Mouse (Mus musculus): ENCODE results near the gene Il2rb. TPM values are rescaled to one million over a fixed set of nuclear protein-coding genes. Genes with fewer than 3 reads are reported as not detected.
A peak's percentile ranks its signal among the peaks of the same experiment; 100 is the strongest.

Il2rb gene
- polyA plus RNA-seq, 1 experiment from 2014 or later: 0.30 TPM

GRCm38 (mm10) chr15:78483311-78483710 is 11.8 kb downstream of the Il2rb start:
- Histone ChIP-seq H3K4me1 (replicated peaks; ENCODE audit: control insufficient read depth, insufficient read depth) (no peaks in the 10 kb centered on the region), H3K4me2 (replicated peaks; ENCODE audit: low read depth) (no peak overlapping the region), H3K4me3 (ENCODE audit: low read depth, low read length) (no peak overlapping the region), H3K9me3 (ENCODE audit: control insufficient read depth, low read length) (no peaks in the 10 kb centered on the region), H3K27me3 (ENCODE audit: control insufficient read depth, insufficient read depth, low read length) (no peaks in the 10 kb centered on the region), H3K9ac (ENCODE audit: low read length) (no peak overlapping the region), H3K36me3 (ENCODE audit: control insufficient read depth, insufficient read depth, low read length) (no peaks in the 10 kb centered on the region), H3K27ac (replicated peaks) (no peak overlapping the region)
- DNase-seq (ENCODE audit: low spot score) (no peak), ATAC-seq (ENCODE audit: low FRiP score, low TSS enrichment) (no peak)
- TF ChIP-seq CTCF (IDR thresholded peaks at IDR 0.05; ENCODE audit: low read depth) (no peak), EP300 (optimal IDR thresholded peaks at IDR 0.05) (no peak)
- WGBS: 74% methylated on average over 4 of the region's 4 CpGs

- no peak overlapping the region for H3K27ac ChIP-seq (replicated peaks)
- ATAC-seq (ENCODE audit: low FRiP score, low TSS enrichment) (no peak), DNase-seq (ENCODE audit: low spot score) (no peak)
- TF ChIP-seq CTCF (IDR thresholded peaks at IDR 0.05; ENCODE audit: low read depth) (no peak), EP300 (optimal IDR thresholded peaks at IDR 0.05) (no peak)
- H3K9me3 ChIP-seq (ENCODE audit: control insufficient read depth, low read length): no peaks in the 10 kb centered on the region
- H3K4me2 ChIP-seq (replicated peaks; ENCODE audit: low read depth): no peak overlapping the region
- H3K4me1 ChIP-seq (replicated peaks; ENCODE audit: control insufficient read depth, insufficient read depth): no peaks in the 10 kb centered on the region
- H3K36me3 ChIP-seq (ENCODE audit: control insufficient read depth, insufficient read depth, low read length): no peaks in the 10 kb centered on the region
- H3K4me3 ChIP-seq (ENCODE audit: low read depth, low read length): no peak overlapping the region
- WGBS: 52% methylated on average over 3 of the region's 3 CpGs
- H3K9ac ChIP-seq (ENCODE audit: low read length): no peak overlapping the region
- no peaks in the 10 kb centered on the region for H3K27me3 ChIP-seq (ENCODE audit: control insufficient read depth, insufficient read depth, low read length)
Observed at GRCm38 (mm10) chr15:78482518-78482917, 12.6 kb downstream of the Il2rb start.

GRCm38 (mm10) chr15:78481448-78482000 is 13.5 kb downstream of the Il2rb start:
- WGBS: 58% methylated on average over 9 of the region's 9 CpGs
- H3K27me3 ChIP-seq (ENCODE audit: control insufficient read depth, insufficient read depth, low read length): no peaks in the 10 kb centered on the region
- H3K27ac ChIP-seq (replicated peaks): no peak overlapping the region
- H3K4me2 ChIP-seq (replicated peaks; ENCODE audit: low read depth): no peak overlapping the region
- no peak overlapping the region for H3K9ac ChIP-seq (ENCODE audit: low read length)
- H3K36me3 ChIP-seq (ENCODE audit: control insufficient read depth, insufficient read depth, low read length): no peaks in the 10 kb centered on the region
- H3K9me3 ChIP-seq (ENCODE audit: control insufficient read depth, low read length): no peaks in the 10 kb centered on the region
- ATAC-seq (ENCODE audit: low FRiP score, low TSS enrichment) (peak; percentile 14; the same call in 1 of the 2 replicates), DNase-seq (ENCODE audit: low spot score) (no peak)
- H3K4me3 ChIP-seq (ENCODE audit: low read depth, low read length): no peak overlapping the region
- H3K4me1 ChIP-seq (replicated peaks; ENCODE audit: control insufficient read depth, insufficient read depth): no peaks in the 10 kb centered on the region
- TF ChIP-seq CTCF (IDR thresholded peaks at IDR 0.05; ENCODE audit: low read depth) (peak; percentile 42), EP300 (optimal IDR thresholded peaks at IDR 0.05) (no peak)

- Histone ChIP-seq H3K36me3 (ENCODE audit: control insufficient read depth, insufficient read depth, low read length) (no peaks in the 10 kb centered on the region), H3K27ac (replicated peaks) (no peak overlapping the region; the same call in 1 of the 2 replicates), H3K4me2 (replicated peaks; ENCODE audit: low read depth) (no peak overlapping the region), H3K4me3 (ENCODE audit: low read depth, low read length) (no peak overlapping the region), H3K9me3 (ENCODE audit: control insufficient read depth, low read length) (no peaks in the 10 kb centered on the region), H3K9ac (ENCODE audit: low read length) (no peak overlapping the region), H3K27me3 (ENCODE audit: control insufficient read depth, insufficient read depth, low read length) (no peaks in the 10 kb centered on the region), H3K4me1 (replicated peaks; ENCODE audit: control insufficient read depth, insufficient read depth) (no peaks in the 10 kb centered on the region)
- DNase-seq (ENCODE audit: low spot score) (peak; percentile 51), ATAC-seq (ENCODE audit: low FRiP score, low TSS enrichment) (peak; percentile 76)
- TF ChIP-seq CTCF (IDR thresholded peaks at IDR 0.05; ENCODE audit: low read depth): no peak
- TF ChIP-seq EP300 (optimal IDR thresholded peaks at IDR 0.05): no peak
- 18% methylated on average over 2 of the region's 2 CpGs for WGBS
Observed at GRCm38 (mm10) chr15:78480991-78481390, 14.1 kb downstream of the Il2rb start.

- H3K36me3 ChIP-seq (ENCODE audit: control insufficient read depth, insufficient read depth, low read length): no peaks in the 10 kb centered on the region
- no peak overlapping the region for H3K9ac ChIP-seq (ENCODE audit: low read length)
- no peak overlapping the region for H3K4me3 ChIP-seq (ENCODE audit: low read depth, low read length)
- no peak overlapping the region for H3K4me2 ChIP-seq (replicated peaks; ENCODE audit: low read depth)
- WGBS: 70% methylated on average over 7 of the region's 7 CpGs
- ATAC-seq (ENCODE audit: low FRiP score, low TSS enrichment) (no peak; the same call in 1 of the 2 replicates), DNase-seq (ENCODE audit: low spot score) (peak; percentile 45)
- H3K27me3 ChIP-seq (ENCODE audit: control insufficient read depth, insufficient read depth, low read length): no peaks in the 10 kb centered on the region
- no peak overlapping the region for H3K27ac ChIP-seq (replicated peaks)
- no peaks in the 10 kb centered on the region for H3K4me1 ChIP-seq (replicated peaks; ENCODE audit: control insufficient read depth, insufficient read depth)
- no peak for TF ChIP-seq CTCF (IDR thresholded peaks at IDR 0.05; ENCODE audit: low read depth)
- no peak for TF ChIP-seq EP300 (optimal IDR thresholded peaks at IDR 0.05)
- H3K9me3 ChIP-seq (ENCODE audit: control insufficient read depth, low read length): no peaks in the 10 kb centered on the region
Observed at GRCm38 (mm10) chr15:78480111-78480510, 15.0 kb downstream of the Il2rb start.

- no peak for TF ChIP-seq CTCF (IDR thresholded peaks at IDR 0.05; ENCODE audit: low read depth)
- no peak for TF ChIP-seq EP300 (optimal IDR thresholded peaks at IDR 0.05)
- Histone ChIP-seq H3K4me1 (replicated peaks; ENCODE audit: control insufficient read depth, insufficient read depth) (no peaks in the 10 kb centered on the region), H3K27me3 (ENCODE audit: control insufficient read depth, insufficient read depth, low read length) (no peaks in the 10 kb centered on the region), H3K9me3 (ENCODE audit: control insufficient read depth, low read length) (no peaks in the 10 kb centered on the region), H3K9ac (ENCODE audit: low read length) (no peak overlapping the region), H3K4me2 (replicated peaks; ENCODE audit: low read depth) (no peak overlapping the region), H3K36me3 (ENCODE audit: control insufficient read depth, insufficient read depth, low read length) (no peaks in the 10 kb centered on the region), H3K4me3 (ENCODE audit: low read depth, low read length) (no peak overlapping the region), H3K27ac (replicated peaks) (no peak overlapping the region)
- DNase-seq (ENCODE audit: low spot score) (no peak), ATAC-seq (ENCODE audit: low FRiP score, low TSS enrichment) (no peak)
- WGBS: 70% methylated on average over 5 of the region's 5 CpGs
Observed at GRCm38 (mm10) chr15:78479470-78479869, 15.6 kb downstream of the Il2rb start.

Measured in stomach, postnatal 0 days (tissue).